Mouse (Mus musculus) Patski (cell line): ENCODE results near the gene Ext2. TPM values are rescaled to one million over a fixed set of nuclear protein-coding genes. Genes with fewer than 3 reads are reported as not detected.

Experiments
- ATAC-seq: fragments of 100-300 bp; one replicate; pipeline ENCODE4 v1.8.0; 2021
- CTCF ChIA-PET: fragments of 350-600 bp; sonication (Branson Sonifier 250); formaldehyde crosslinking; loops from one replicate; lab custom pipeline; 2022; ENCODE audit warnings: inconsistent platforms; lab: Charles Lee
- POLR2A ChIA-PET: fragments of 350-600 bp; sonication (Branson Sonifier 250); formaldehyde crosslinking; loops from one replicate; lab custom pipeline; 2022; ENCODE audit warnings: antibody characterized with exemption, inconsistent platforms; lab: Charles Lee
- DNase-seq: peaks from one replicate; pipeline ENCODE4 v3.0.0-alpha.2; 2011; ENCODE audit warnings: low read depth, low spot score
- H3K27me3 ChIP-seq: fragments of 371-371 bp; one replicate; pipeline ENCODE4 v1.5.1; 2021
- CTCF ChIP-seq: fragments of 100-300 bp; IDR thresholded peaks from one replicate; pipeline ENCODE4 v1.5.1; 2021
- in situ Hi-C: fragments of 300-500 bp; cut with MboI; formaldehyde crosslinking; loops from 3 replicates; pipeline ENCODE4 v1.11.1; 2018; ENCODE audit warnings: low pct_unique_long_range_greater_than_20kb, mixed read lengths
- polyA plus RNA-seq: library from polyadenylated mRNA; unstranded; gene quantifications from one replicate; pipeline ENCODE4 v1.2.3, GENCODE M21; 2021

The Ext2 gene
- polyA plus RNA-seq, 1 experiment from 2014 or later = 196 TPM

GRCm38 (mm10) chr2:93807440-93807839 is 14.9 kb downstream of the Ext2 start:
- ChIA-PET CTCF (interaction anchor here (2.8 kb wide), 1 partner anchor 16 kb away, joined by 12 read pairs; no protein-coding TSS in a partner anchor), POLR2A (no interaction called here)
- no peak for DNase-seq
- TF ChIP-seq CTCF = no peak
- ATAC-seq = no peak
- in situ Hi-C loops = no loop called here
- H3K27me3 ChIP-seq = no peaks in the 10 kb centered on the region

DNA sequence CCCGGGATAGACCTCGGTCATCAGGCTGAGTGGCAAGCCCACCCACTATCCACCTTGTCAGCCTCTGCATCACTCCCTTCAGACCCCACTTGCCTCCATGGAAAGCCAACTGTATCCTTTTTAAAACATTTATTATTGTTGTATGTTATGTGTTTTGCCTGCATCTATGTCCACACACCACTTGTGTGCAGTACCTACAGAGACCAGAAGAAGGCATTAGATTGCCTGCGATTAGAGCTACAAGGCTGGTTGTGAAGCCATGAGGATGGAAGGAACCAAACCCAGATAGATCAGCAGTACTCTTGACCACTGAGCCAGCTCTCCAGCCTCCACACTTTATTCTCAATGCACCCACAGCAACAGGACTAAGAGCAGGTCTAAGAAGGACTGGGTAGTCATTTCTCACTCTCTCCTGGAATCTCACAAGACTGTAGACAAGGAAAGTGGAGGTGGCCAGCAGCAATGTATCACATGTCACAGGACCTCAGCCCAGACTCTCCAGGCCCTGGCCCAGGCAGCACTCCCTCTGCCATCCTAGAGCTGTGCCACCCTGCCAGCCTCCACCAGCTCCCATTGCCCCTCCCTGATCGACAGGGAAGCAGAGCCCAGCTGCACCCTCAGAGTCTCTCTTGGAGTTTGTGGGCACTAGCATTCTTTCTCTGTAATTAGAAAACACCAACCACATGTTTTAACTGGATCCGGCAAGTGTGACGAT is 15.7 kb downstream of the Ext2 start:
- ChIA-PET CTCF (no interaction called here), POLR2A (no interaction called here)
- ATAC-seq = no peak
- H3K27me3 ChIP-seq = no peaks in the 10 kb centered on the region
- no peak for DNase-seq
- TF ChIP-seq CTCF = no peak
- in situ Hi-C loops = no loop called here

DNA sequence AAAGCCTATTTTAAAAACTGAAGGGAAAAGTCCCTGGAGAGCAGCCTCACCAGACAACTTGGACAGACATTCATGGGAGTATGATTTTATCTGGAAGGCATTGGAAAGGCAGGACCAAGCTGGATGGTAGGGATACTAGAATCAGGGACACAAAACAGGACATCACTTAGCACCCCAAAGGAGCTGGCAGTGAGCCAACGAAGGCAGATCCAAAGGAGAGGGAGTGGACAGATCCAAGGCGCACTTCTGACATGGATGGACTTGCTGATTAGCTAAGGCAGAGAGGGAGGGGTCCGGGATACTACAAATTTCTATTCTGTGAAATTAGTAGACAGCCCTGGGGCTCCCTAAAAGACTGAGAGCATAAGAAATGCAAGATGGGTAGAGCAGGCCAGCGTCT is 16.8 kb downstream of the Ext2 start:
- CTCF ChIA-PET = interaction anchor here (1.2 to 1.6 kb wide), 2 partner anchors 17 to 31 kb away, joined by 4 read pairs; partner anchors contain the start of gene Ext2
- in situ Hi-C loops = no loop called here
- DNase-seq = no peak

GRCm38 (mm10) chr2:93805066-93805465 is 17.3 kb downstream of the Ext2 start:
- in situ Hi-C loops = no loop called here
- CTCF ChIA-PET = interaction anchor here (1.2 to 1.6 kb wide), 2 partner anchors 17 to 30 kb away, joined by 4 read pairs; partner anchors contain the start of gene Ext2
- ATAC-seq = no peak
- no peak for TF ChIP-seq CTCF
- POLR2A ChIA-PET = no interaction called here
- DNase-seq = no peak
- H3K27me3 ChIP-seq = no peaks in the 10 kb centered on the region

More for the DNA sequence above, 16.8 kb downstream of the Ext2 start:
- no peak for TF ChIP-seq CTCF
- ATAC-seq = no peak
- no peaks in the 10 kb centered on the region for H3K27me3 ChIP-seq
- POLR2A ChIA-PET = no interaction called here

DNA sequence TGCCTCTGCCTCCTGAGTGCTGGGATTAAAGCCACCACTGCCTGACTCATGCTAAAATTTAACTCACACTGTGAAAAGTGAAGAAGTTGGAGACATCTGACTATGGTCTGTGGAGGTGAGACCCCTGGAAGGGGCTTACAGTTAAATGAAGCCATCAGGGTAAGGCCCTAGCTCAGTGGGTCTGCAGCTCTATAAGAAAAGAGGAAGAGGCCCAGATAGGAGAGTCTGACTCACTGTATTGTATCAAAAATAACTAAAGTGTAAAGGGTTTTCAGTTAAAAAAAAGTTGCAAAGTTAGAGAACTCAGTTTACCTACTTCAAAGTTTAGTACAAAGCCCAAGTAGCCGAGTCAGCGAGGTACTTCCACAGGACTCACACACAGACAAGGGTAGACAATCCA is 19.4 kb downstream of the Ext2 start:
- POLR2A ChIA-PET = no interaction called here
- TF ChIP-seq CTCF = no peak
- CTCF ChIA-PET = no interaction called here
- DNase-seq (no peak), ATAC-seq (no peak)
- in situ Hi-C loops = no loop called here
- H3K27me3 ChIP-seq = no peaks in the 10 kb centered on the region

DNA sequence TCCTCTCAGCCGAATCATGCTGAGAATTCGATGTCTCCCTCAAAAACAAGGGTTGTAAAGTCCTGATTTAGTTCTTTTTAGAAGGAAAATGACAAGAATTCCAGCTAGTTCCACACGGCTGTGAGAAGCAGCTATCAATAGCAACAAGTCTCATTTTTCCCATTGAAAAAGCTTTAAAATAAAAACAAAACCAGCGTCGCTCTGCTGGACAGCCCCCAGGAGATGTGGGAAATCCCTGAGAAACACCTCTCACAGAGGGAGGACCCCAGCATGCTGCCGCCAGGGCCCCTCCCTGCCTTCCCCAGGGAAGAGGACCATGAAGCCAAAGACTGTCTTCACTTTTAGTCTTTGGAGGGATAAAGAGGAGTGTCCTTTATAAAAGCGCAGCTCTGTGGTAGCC is 21.3 kb downstream of the Ext2 start:
- ChIA-PET CTCF (interaction anchor here (1.1 to 5.8 kb wide), 3 partner anchors 10 to 517 kb away, joined by 4 to 53 read pairs (median 7); no protein-coding TSS in a partner anchor), POLR2A (no interaction called here)
- in situ Hi-C loops = no loop called here
- ATAC-seq (no peak), DNase-seq (no peak)
- TF ChIP-seq CTCF = no peak
- H3K27me3 ChIP-seq = no peaks in the 10 kb centered on the region

- in situ Hi-C loops = loop anchor here (5.0 to 10.0 kb wide), 2 partner anchors 320 to 592 kb away; no protein-coding TSS in a partner anchor
- no peak for TF ChIP-seq CTCF
- CTCF ChIA-PET = interaction anchor here (5.8 kb wide), 1 partner anchor 14 kb away, joined by 53 read pairs; no protein-coding TSS in a partner anchor
- DNase-seq = no peak
- POLR2A ChIA-PET = no interaction called here
- ATAC-seq = peak; percentile 76
- no peaks in the 10 kb centered on the region for H3K27me3 ChIP-seq
Measured at GRCm38 (mm10) chr2:93797162-93797795, 25.1 kb downstream of the Ext2 start.

DNA sequence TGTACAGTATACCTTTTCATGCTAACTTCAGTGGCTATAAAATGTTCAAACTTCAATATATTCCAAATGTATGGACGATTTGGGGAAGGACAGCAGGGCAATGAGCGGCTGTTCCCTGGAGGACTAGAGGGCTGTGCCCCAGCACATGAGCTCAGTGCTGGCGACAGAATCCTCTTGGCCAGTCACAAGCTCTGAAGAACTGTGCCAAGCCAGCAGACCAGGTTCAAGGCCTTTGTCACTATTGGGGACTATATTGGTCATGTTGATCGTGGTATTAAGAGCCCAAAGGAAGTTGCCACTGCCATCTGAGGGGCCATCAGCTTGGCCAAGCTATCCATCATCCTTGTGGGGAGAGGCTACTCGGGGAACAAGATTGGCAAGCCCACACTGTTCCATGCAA is 28.0 kb downstream of the Ext2 start:
- DNase-seq = no peak
- H3K27me3 ChIP-seq = no peaks in the 10 kb centered on the region
- ATAC-seq = no peak
- ChIA-PET CTCF (interaction anchor here (1.3 to 1.6 kb wide), 2 partner anchors 16 to 318 kb away, joined by 3 to 5 read pairs; no protein-coding TSS in a partner anchor), POLR2A (no interaction called here)
- in situ Hi-C loops = loop anchor here (10.0 kb wide), 1 partner anchor 590 kb away; no protein-coding TSS in a partner anchor
- TF ChIP-seq CTCF = no peak

- no peaks in the 10 kb centered on the region for H3K27me3 ChIP-seq
- ChIA-PET CTCF (interaction anchor here (0.8 to 3.5 kb wide), 8 partner anchors 11 to 321 kb away, joined by 3 to 12 read pairs (median 6); no protein-coding TSS in a partner anchor), POLR2A (interaction anchor here (0.6 kb wide), 1 partner anchor 11 kb away, joined by 3 read pairs; no protein-coding TSS in a partner anchor)
- in situ Hi-C loops = loop anchor here (10.0 kb wide), 1 partner anchor 587 kb away; no protein-coding TSS in a partner anchor
- no peak for TF ChIP-seq CTCF
- DNase-seq (no peak), ATAC-seq (peak; percentile 78)
Measured at GRCm38 (mm10) chr2:93791516-93792499, 30.6 kb downstream of the Ext2 start.
